Mouse (Mus musculus) intestine, embryonic 16.5 days (tissue): ENCODE data around the gene Grb10. TPM values are rescaled to one million over a fixed set of nuclear protein-coding genes. Genes with fewer than 3 reads are reported as not detected.

ENCODE experiments used
- ATAC-seq: fragments of 200-750 bp; cut with Nextera tagmentation; 2 replicates; pipeline ENCODE4 v1.8.0; 2017; ENCODE audit warnings: moderate TSS enrichment, moderate library complexity
- H3K27ac ChIP-seq: fragments of 300-500 bp; sonication (generic); 2 replicates; pipeline ENCODE4 v1.5.1; 2014; ENCODE audit warnings: mild to moderate bottlenecking, low read length
- H3K27me3 ChIP-seq: fragments of 300-500 bp; sonication (generic); replicated peaks from 2 replicates; pipeline ENCODE4 v1.6.1; 2014; ENCODE audit warnings: low read length, control low read depth, mixed read lengths; ENCODE audit not compliant: control insufficient read depth, insufficient read depth
- H3K36me3 ChIP-seq: fragments of 300-500 bp; sonication (generic); 2 replicates; pipeline ENCODE4 v1.6.1; 2014; ENCODE audit warnings: low read length, control low read depth; ENCODE audit not compliant: control insufficient read depth, insufficient read depth
- H3K4me1 ChIP-seq: fragments of 300-500 bp; sonication (generic); 2 replicates; pipeline ENCODE4 v1.6.1; 2014; ENCODE audit warnings: low read length, control low read depth, mixed read lengths; ENCODE audit not compliant: control insufficient read depth, insufficient read depth
- H3K4me2 ChIP-seq: fragments of 300-500 bp; sonication (generic); 2 replicates; pipeline ENCODE4 v1.6.1; 2014; ENCODE audit warnings: low read depth, low read length, control low read depth
- H3K4me3 ChIP-seq: fragments of 300-500 bp; sonication (generic); 2 replicates; pipeline ENCODE4 v1.5.1; 2014; ENCODE audit warnings: mild to moderate bottlenecking, low read length
- H3K9ac ChIP-seq: fragments of 300-500 bp; sonication (generic); 2 replicates; pipeline ENCODE4 v1.6.1; 2014; ENCODE audit warnings: low read depth, low read length
- H3K9me3 ChIP-seq: fragments of 300-500 bp; sonication (generic); 2 replicates; pipeline ENCODE4 v1.6.1; 2016; ENCODE audit warnings: low read length, control low read depth; ENCODE audit not compliant: control insufficient read depth
- WGBS: fragments of 180-500 bp; shearing (Covaris S2); extraction: QIAGEN DNeasy Blood & Tissue Kit; methylation state at CpG from one replicate; pipeline ENCODE4 v1.1.7; 2014; 5-methylcytosine and 5-hydroxymethylcytosine counted together
- polyA plus RNA-seq: library from polyadenylated mRNA; unstranded; fragments of >200 nt; fragmentation: Nextera tagmentation; extraction: Ambion mirVana; gene quantifications from 2 replicates; pipeline ENCODE4 v1.2.1, GENCODE M21; 2015

The Grb10 gene
- polyA plus RNA-seq, 1 experiment from 2014 or later, result 238 TPM

- no peak overlapping the region for H3K4me2 ChIP-seq
- H3K27me3 ChIP-seq, result no peaks in the 10 kb centered on the region
- H3K9ac ChIP-seq, result no peak overlapping the region
- ATAC-seq, result no peak
- H3K4me1 ChIP-seq, result no peaks in the 10 kb centered on the region
- H3K4me3 ChIP-seq, result no peak overlapping the region
- WGBS, result 62% methylated on average over 3 of the region's 3 CpGs
- H3K27ac ChIP-seq, result no peak overlapping the region
- no peaks in the 10 kb centered on the region for H3K36me3 ChIP-seq
- no peaks in the 10 kb centered on the region for H3K9me3 ChIP-seq
Measured at GRCm38 (mm10) chr11:11923900-11924299, 114.6 kb downstream of the Grb10 start.

GRCm38 (mm10) chr11:11923345-11923744 lies 115.1 kb downstream of the Grb10 start:
- H3K9me3 ChIP-seq, result no peaks in the 10 kb centered on the region
- H3K27me3 ChIP-seq, result no peaks in the 10 kb centered on the region
- H3K4me1 ChIP-seq, result no peaks in the 10 kb centered on the region
- WGBS, result 81% methylated on average over 3 of the region's 3 CpGs
- no peak overlapping the region for H3K4me3 ChIP-seq
- H3K4me2 ChIP-seq, result no peak overlapping the region
- ATAC-seq, result peak; percentile 71
- no peaks in the 10 kb centered on the region for H3K36me3 ChIP-seq
- no peak overlapping the region for H3K9ac ChIP-seq
- no peak overlapping the region for H3K27ac ChIP-seq

GRCm38 (mm10) chr11:11922106-11922505 lies 116.4 kb downstream of the Grb10 start:
- Histone ChIP-seq H3K4me3 (no peak overlapping the region), H3K36me3 (no peaks in the 10 kb centered on the region), H3K4me2 (no peak overlapping the region), H3K9ac (no peak overlapping the region), H3K27ac (no peak overlapping the region), H3K27me3 (no peaks in the 10 kb centered on the region), H3K9me3 (no peaks in the 10 kb centered on the region), H3K4me1 (no peaks in the 10 kb centered on the region)
- WGBS, result 87% methylated on average over 2 of the region's 2 CpGs
- ATAC-seq, result no peak

GRCm38 (mm10) chr11:11907703-11908413 lies 130.6 kb downstream of the Grb10 start:
- no peak overlapping the region for H3K9ac ChIP-seq
- H3K27ac ChIP-seq, result no peak overlapping the region
- H3K4me3 ChIP-seq, result no peak overlapping the region
- ATAC-seq, result no peak
- 55% methylated on average over 7 of the region's 7 CpGs for WGBS
- no peaks in the 10 kb centered on the region for H3K9me3 ChIP-seq
- no peaks in the 10 kb centered on the region for H3K4me1 ChIP-seq
- no peaks in the 10 kb centered on the region for H3K36me3 ChIP-seq
- no peak overlapping the region for H3K4me2 ChIP-seq
- no peaks in the 10 kb centered on the region for H3K27me3 ChIP-seq

GRCm38 (mm10) chr11:11905518-11905917 lies 133.0 kb downstream of the Grb10 start:
- Histone ChIP-seq H3K36me3 (no peaks in the 10 kb centered on the region), H3K27me3 (no peaks in the 10 kb centered on the region), H3K9me3 (no peaks in the 10 kb centered on the region), H3K27ac (no peak overlapping the region), H3K4me3 (no peak overlapping the region), H3K9ac (no peak overlapping the region), H3K4me2 (no peak overlapping the region), H3K4me1 (0 out of 2 replicates have a peak, but pooled peaks cover 3% of the 10 kb centered on the region)
- ATAC-seq, result no peak

- no peak for ATAC-seq
- Histone ChIP-seq H3K4me2 (no peak overlapping the region), H3K9ac (no peak overlapping the region), H3K4me1 (0 out of 2 replicates have a peak, but pooled peaks cover 3% of the 10 kb centered on the region), H3K9me3 (no peaks in the 10 kb centered on the region), H3K27ac (no peak overlapping the region), H3K27me3 (no peaks in the 10 kb centered on the region), H3K36me3 (no peaks in the 10 kb centered on the region), H3K4me3 (no peak overlapping the region)
- WGBS, result 66% methylated on average over 5 of the region's 5 CpGs
Measured at GRCm38 (mm10) chr11:11904995-11905394, 133.5 kb downstream of the Grb10 start.

GRCm38 (mm10) chr11:11901509-11901908 lies 137.0 kb downstream of the Grb10 start:
- WGBS, result 41% methylated on average over 5 of the region's 5 CpGs
- Histone ChIP-seq H3K27ac (peak overlapping the region; percentile 64), H3K4me1 (peaks cover 11% of the 10 kb centered on the region)

GRCm38 (mm10) chr11:11898496-11898895 lies 140.0 kb downstream of the Grb10 start:
- 86% methylated on average over 3 of the region's 3 CpGs for WGBS
- H3K27ac ChIP-seq, result peak overlapping the region; percentile 80
- H3K9me3 ChIP-seq, result no peaks in the 10 kb centered on the region
- peak; percentile 11; the same call in 1 of the 2 replicates for ATAC-seq
- H3K4me1 ChIP-seq, result peaks cover 13% of the 10 kb centered on the region
- H3K27me3 ChIP-seq, result no peaks in the 10 kb centered on the region
- no peak overlapping the region for H3K4me3 ChIP-seq
- H3K9ac ChIP-seq, result no peak overlapping the region
- no peaks in the 10 kb centered on the region for H3K36me3 ChIP-seq
- peak overlapping the region; percentile 42 for H3K4me2 ChIP-seq

More at GRCm38 (mm10) chr11:11901509-11901908, 137.0 kb downstream of the Grb10 start:
- Histone ChIP-seq H3K4me3 (no peak overlapping the region), H3K27me3 (no peaks in the 10 kb centered on the region), H3K9me3 (no peaks in the 10 kb centered on the region), H3K36me3 (no peaks in the 10 kb centered on the region), H3K4me2 (no peak overlapping the region), H3K9ac (no peak overlapping the region)
- ATAC-seq, result no peak

GRCm38 (mm10) chr11:11897645-11898357 lies 140.7 kb downstream of the Grb10 start, which contains the start of gene Ddc:
Gene Ddc (minus strand): TSS chr11:11898144.
- Histone ChIP-seq H3K27me3 (no peaks in the 10 kb centered on the region), H3K9ac (peak within 1 kb of the TSS; percentile 43; the same call in 1 of the 2 replicates), H3K36me3 (no peaks in the 10 kb centered on the region), H3K4me2 (peak within 1 kb of the TSS; percentile 42), H3K9me3 (no peaks in the 10 kb centered on the region), H3K4me1 (peaks cover 20% of the 10 kb centered on the region), H3K27ac (peak within 1 kb of the TSS; percentile 80), H3K4me3 (peak within 1 kb of the TSS; percentile 39)
- peak; percentile 83 for ATAC-seq
- WGBS, result 67% methylated on average over 12 of the region's 12 CpGs
